Mouse (Mus musculus) CH12F3 (cell line): ENCODE results near the gene Rem2.

Experiments used
- in situ Hi-C: fragments of 300-500 bp; cut with MboI; formaldehyde crosslinking; loops from 2 replicates; pipeline ENCODE4 v1.14.3; 2020; ENCODE audit warnings: low sequenced_read_pairs

Gene Rem2

GRCm38 (mm10) chr14:54488350-54488749 is 12.4 kb downstream of the Rem2 start:
- in situ Hi-C loops, result no loop called here

GRCm38 (mm10) chr14:54492345-54493131 is 16.6 kb downstream of the Rem2 start:
- in situ Hi-C loops, result no loop called here

- in situ Hi-C loops, result no loop called here
Observed at GRCm38 (mm10) chr14:54493236-54493635, 17.3 kb downstream of the Rem2 start.

- in situ Hi-C loops, result no loop called here
Observed at GRCm38 (mm10) chr14:54494234-54494633, 18.3 kb downstream of the Rem2 start.

- in situ Hi-C loops, result no loop called here
Observed at GRCm38 (mm10) chr14:54496706-54497105, 20.8 kb downstream of the Rem2 start.

- in situ Hi-C loops, result no loop called here
Observed at GRCm38 (mm10) chr14:54499330-54499729, 23.4 kb downstream of the Rem2 start.

GRCm38 (mm10) chr14:54501365-54501764 is 25.5 kb downstream of the Rem2 start:
- in situ Hi-C loops, result no loop called here

- in situ Hi-C loops, result no loop called here
Observed at GRCm38 (mm10) chr14:54503092-54503491, 27.2 kb downstream of the Rem2 start.

- in situ Hi-C loops, result no loop called here
Observed at GRCm38 (mm10) chr14:54509774-54510173, 33.9 kb downstream of the Rem2 start.

GRCm38 (mm10) chr14:54516710-54517310 is 40.9 kb downstream of the Rem2 start:
- in situ Hi-C loops, result no loop called here

GRCm38 (mm10) chr14:54523600-54523999 is 47.7 kb downstream of the Rem2 start:
- in situ Hi-C loops, result no loop called here

- in situ Hi-C loops, result no loop called here
Observed at GRCm38 (mm10) chr14:54527227-54528006, 51.5 kb downstream of the Rem2 start.

- in situ Hi-C loops, result no loop called here
Observed at GRCm38 (mm10) chr14:54528007-54528393, 52.1 kb downstream of the Rem2 start.

- in situ Hi-C loops, result no loop called here
Observed at GRCm38 (mm10) chr14:54528446-54529111, 52.7 kb downstream of the Rem2 start.
